Mouse (Mus musculus): ENCODE results near the gene Gys1. TPM values are rescaled to one million over a fixed set of nuclear protein-coding genes. Genes with fewer than 3 reads are reported as not detected.

The Gys1 gene
- polyA plus RNA-seq, 1 experiment from 2014 or later: 39.6 TPM

Small RNA genes within 50 kb of the gene (microRNA-seq; reads per million reads assigned to microRNA genes)
- not detected for gene Gm22133

Other genes starting within 250 kb of the Gys1 start
- gene Ccdc155, start 230.0 kb upstream of the Gys1 start, polyA plus RNA-seq (2015; fragmentation: Nextera tagmentation; extraction: Ambion mirVana): 0.53 and 1.2 TPM in 2 replicates
- gene Dkkl1, start 222.7 kb upstream of the Gys1 start, polyA plus RNA-seq (2015; fragmentation: Nextera tagmentation; extraction: Ambion mirVana): 2.3 and 3.0 TPM in 2 replicates
- 221 and 233 TPM in 2 replicates for gene Tead2, start 219.1 kb upstream of the Gys1 start, polyA plus RNA-seq (2015; fragmentation: Nextera tagmentation; extraction: Ambion mirVana)
- 1.6 and 2.8 TPM in 2 replicates for gene Cd37, start 195.7 kb upstream of the Gys1 start, polyA plus RNA-seq (2015; fragmentation: Nextera tagmentation; extraction: Ambion mirVana)
- 0.17 and 0.29 TPM in 2 replicates for gene Slc6a16, start 193.8 kb upstream of the Gys1 start, polyA plus RNA-seq (2015; fragmentation: Nextera tagmentation; extraction: Ambion mirVana)
- gene Slc6a21, start 157.3 kb upstream of the Gys1 start, polyA plus RNA-seq (2015; fragmentation: Nextera tagmentation; extraction: Ambion mirVana): not detected in 2 replicates
- gene Trpm4, start 101.1 kb upstream of the Gys1 start, polyA plus RNA-seq (2015; fragmentation: Nextera tagmentation; extraction: Ambion mirVana): 17.8 and 23.8 TPM in 2 replicates
- 2.2 and 2.9 TPM in 2 replicates for gene Hrc, start 99.6 kb upstream of the Gys1 start, polyA plus RNA-seq (2015; fragmentation: Nextera tagmentation; extraction: Ambion mirVana)
- 6.6 and 8.2 TPM in 2 replicates for gene Ppfia3, start 67.8 kb upstream of the Gys1 start, polyA plus RNA-seq (2015; fragmentation: Nextera tagmentation; extraction: Ambion mirVana)
- 1.6 and 2.7 TPM in 2 replicates for gene Lin7b, start 64.3 kb upstream of the Gys1 start, polyA plus RNA-seq (2015; fragmentation: Nextera tagmentation; extraction: Ambion mirVana)
- 285 and 299 TPM in 2 replicates for gene Snrnp70, start 39.1 kb upstream of the Gys1 start, polyA plus RNA-seq (2015; fragmentation: Nextera tagmentation; extraction: Ambion mirVana)
- gene Kcna7, start 29.2 kb upstream of the Gys1 start, polyA plus RNA-seq (2015; fragmentation: Nextera tagmentation; extraction: Ambion mirVana): not detected in 2 replicates
- gene Ntf5, start 21.1 kb upstream of the Gys1 start, polyA plus RNA-seq (2015; fragmentation: Nextera tagmentation; extraction: Ambion mirVana): 4.6 and 6.1 TPM in 2 replicates
- 0.41 and 1.2 TPM in 2 replicates for gene Lhb, start 14.0 kb upstream of the Gys1 start, polyA plus RNA-seq (2015; fragmentation: Nextera tagmentation; extraction: Ambion mirVana)
- 141 and 148 TPM in 2 replicates for gene Ruvbl2, start 3.3 kb downstream of the Gys1 start, polyA plus RNA-seq (2015; fragmentation: Nextera tagmentation; extraction: Ambion mirVana)
- 5,253 and 5,612 TPM in 2 replicates for gene Ftl1, start 25.0 kb downstream of the Gys1 start, polyA plus RNA-seq (2015; fragmentation: Nextera tagmentation; extraction: Ambion mirVana)
- 154 and 190 TPM in 2 replicates for gene Bax, start 32.1 kb downstream of the Gys1 start, polyA plus RNA-seq (2015; fragmentation: Nextera tagmentation; extraction: Ambion mirVana)
- gene Tulp2, start 47.0 kb downstream of the Gys1 start, polyA plus RNA-seq (2015; fragmentation: Nextera tagmentation; extraction: Ambion mirVana): 0.59 and 1.2 TPM in 2 replicates
- gene Gm45808, start 52.0 kb downstream of the Gys1 start, polyA plus RNA-seq (2015; fragmentation: Nextera tagmentation; extraction: Ambion mirVana): not detected in 2 replicates
- gene Dhdh, start 54.0 kb downstream of the Gys1 start, polyA plus RNA-seq (2015; fragmentation: Nextera tagmentation; extraction: Ambion mirVana): 4.5 TPM in 2 replicates
- gene Nucb1, start 75.6 kb downstream of the Gys1 start, polyA plus RNA-seq (2015; fragmentation: Nextera tagmentation; extraction: Ambion mirVana): 198 and 206 TPM in 2 replicates
- gene Ppp1r15a, start 91.4 kb downstream of the Gys1 start, polyA plus RNA-seq (2015; fragmentation: Nextera tagmentation; extraction: Ambion mirVana): 22.9 and 23.0 TPM in 2 replicates
- gene Plekha4, start 91.5 kb downstream of the Gys1 start, polyA plus RNA-seq (2015; fragmentation: Nextera tagmentation; extraction: Ambion mirVana): 2.9 and 3.8 TPM in 2 replicates
- gene Hsd17b14, start 120.0 kb downstream of the Gys1 start, polyA plus RNA-seq (2015; fragmentation: Nextera tagmentation; extraction: Ambion mirVana): 0.25 and 0.83 TPM in 2 replicates
- 67.1 and 68.4 TPM in 2 replicates for gene Bcat2, start 135.3 kb downstream of the Gys1 start, polyA plus RNA-seq (2015; fragmentation: Nextera tagmentation; extraction: Ambion mirVana)
- gene Fgf21, start 180.6 kb downstream of the Gys1 start, polyA plus RNA-seq (2015; fragmentation: Nextera tagmentation; extraction: Ambion mirVana): 0.39 and 0.96 TPM in 2 replicates
- gene Fut1, start 182.4 kb downstream of the Gys1 start, polyA plus RNA-seq (2015; fragmentation: Nextera tagmentation; extraction: Ambion mirVana): 1.9 and 2.3 TPM in 2 replicates
- 0.27 and 0.39 TPM in 2 replicates for gene Izumo1, start 187.0 kb downstream of the Gys1 start, polyA plus RNA-seq (2015; fragmentation: Nextera tagmentation; extraction: Ambion mirVana)
- 8.0 and 8.8 TPM in 2 replicates for gene Rasip1, start 192.6 kb downstream of the Gys1 start, polyA plus RNA-seq (2015; fragmentation: Nextera tagmentation; extraction: Ambion mirVana)
- 5.2 and 7.8 TPM in 2 replicates for gene Mamstr, start 205.1 kb downstream of the Gys1 start, polyA plus RNA-seq (2015; fragmentation: Nextera tagmentation; extraction: Ambion mirVana)
- 0.45 and 0.54 TPM in 2 replicates for gene Fut2, start 231.6 kb downstream of the Gys1 start, polyA plus RNA-seq (2015; fragmentation: Nextera tagmentation; extraction: Ambion mirVana)
- 5.4 and 5.7 TPM in 2 replicates for gene Ntn5, start 249.2 kb downstream of the Gys1 start, polyA plus RNA-seq (2015; fragmentation: Nextera tagmentation; extraction: Ambion mirVana)